Mouse (Mus musculus): ENCODE results near the gene Xpo6. TPM values are rescaled to one million over a fixed set of nuclear protein-coding genes. Genes with fewer than 3 reads are reported as not detected.

Gene Xpo6
- total RNA-seq (2015), result 128 and 140 TPM in 2 replicates
- 58.6 and 65.2 TPM in 2 replicates for total RNA-seq (2017)

GRCm38 (mm10) chr7:126200178-126200996 lies at the start of gene Xpo6:
Gene Xpo6 (minus strand): TSS chr7:126200501.
- peak; percentile 98 for ATAC-seq (ENCODE audit: poor library complexity, severe bottlenecking)

- no peak for ATAC-seq (ENCODE audit: poor library complexity, severe bottlenecking)
Measured at GRCm38 (mm10) chr7:126249986-126250385, 49.7 kb upstream of the Xpo6 start.

DNA sequence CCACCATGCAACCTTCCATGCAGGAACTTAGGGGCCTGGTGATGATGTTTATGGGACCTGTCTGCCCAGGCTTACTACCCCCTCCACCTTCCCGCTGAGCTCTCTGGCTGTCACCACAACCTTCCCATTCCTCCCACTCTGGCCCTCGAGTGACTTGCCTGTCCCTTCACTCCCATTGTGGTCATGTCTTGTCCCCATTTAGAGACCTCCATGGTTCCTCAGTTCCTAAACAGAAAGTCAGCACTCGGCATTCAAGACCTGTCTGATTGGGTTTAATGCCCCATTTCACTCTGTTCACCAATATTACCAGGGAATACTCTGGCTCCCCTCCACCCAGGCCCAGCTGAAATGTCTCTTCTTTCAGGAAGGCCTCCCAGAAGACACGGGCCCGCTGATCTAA lies 48.8 kb upstream of the Xpo6 start:
- no peak for ATAC-seq (ENCODE audit: poor library complexity, severe bottlenecking)

GRCm38 (mm10) chr7:126248641-126249141 lies 48.4 kb upstream of the Xpo6 start:
- no peak for ATAC-seq (ENCODE audit: poor library complexity, severe bottlenecking)

- no peak for ATAC-seq (ENCODE audit: poor library complexity, severe bottlenecking)
Measured at GRCm38 (mm10) chr7:126248088-126248487, 47.8 kb upstream of the Xpo6 start.

DNA sequence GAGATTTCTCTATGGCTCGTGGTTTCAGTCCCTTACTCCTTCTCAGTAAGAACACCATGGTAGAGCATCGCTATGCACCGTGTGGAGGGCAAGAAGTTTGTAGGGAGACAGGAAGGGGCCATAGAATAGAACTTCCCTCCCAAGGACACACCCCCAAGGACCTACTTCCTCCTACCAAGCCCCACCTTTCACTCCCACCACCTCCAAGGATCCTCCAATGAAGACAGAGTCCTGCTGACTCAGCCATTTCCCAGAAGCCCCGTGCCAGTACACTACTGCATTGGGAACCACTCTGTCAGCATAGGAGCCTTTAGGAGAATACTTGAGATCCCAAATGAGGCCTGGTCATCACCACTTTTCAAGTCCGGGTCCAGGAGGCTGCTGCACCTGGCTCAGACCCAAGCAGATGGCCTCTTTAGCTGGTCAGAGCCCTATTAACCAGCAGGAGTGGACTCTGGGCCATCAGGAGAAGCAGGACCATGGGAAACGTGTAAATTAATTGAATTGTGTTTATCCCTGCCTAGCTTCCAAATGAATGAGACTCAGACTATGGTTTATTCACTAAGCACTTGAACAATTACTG lies 44.0 kb upstream of the Xpo6 start:
- ATAC-seq (ENCODE audit: poor library complexity, severe bottlenecking), result peak; percentile 68

- ATAC-seq (ENCODE audit: poor library complexity, severe bottlenecking), result no peak
Measured at GRCm38 (mm10) chr7:126240814-126241360, 40.6 kb upstream of the Xpo6 start.

DNA sequence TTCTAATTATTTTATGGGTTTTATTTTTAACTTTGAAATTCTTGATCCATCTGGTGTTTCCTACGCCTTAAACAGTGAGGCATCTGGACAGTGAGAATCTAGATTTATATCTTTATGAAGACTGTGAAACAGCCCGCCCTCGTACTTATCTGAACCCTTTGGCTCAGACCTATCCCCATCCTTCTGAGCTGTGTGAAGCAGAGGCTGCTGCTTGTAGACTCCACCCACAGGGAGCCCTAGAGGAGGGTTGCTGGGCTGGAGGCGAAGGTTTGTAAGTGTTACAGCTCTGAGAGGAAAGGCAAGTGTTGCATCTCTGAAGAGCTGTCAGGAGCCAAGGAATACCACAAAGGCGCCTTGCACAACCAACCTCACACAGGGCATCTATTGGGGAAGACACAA lies 36.5 kb upstream of the Xpo6 start:
- peak; percentile 31; the same call in 1 of the 2 replicates for ATAC-seq (ENCODE audit: poor library complexity, severe bottlenecking)

- ATAC-seq (ENCODE audit: poor library complexity, severe bottlenecking), result peak; percentile 84
Measured at GRCm38 (mm10) chr7:126236083-126236793, 35.9 kb upstream of the Xpo6 start.

GRCm38 (mm10) chr7:126234611-126235010 lies 34.3 kb upstream of the Xpo6 start:
- no peak for ATAC-seq (ENCODE audit: poor library complexity, severe bottlenecking)

DNA sequence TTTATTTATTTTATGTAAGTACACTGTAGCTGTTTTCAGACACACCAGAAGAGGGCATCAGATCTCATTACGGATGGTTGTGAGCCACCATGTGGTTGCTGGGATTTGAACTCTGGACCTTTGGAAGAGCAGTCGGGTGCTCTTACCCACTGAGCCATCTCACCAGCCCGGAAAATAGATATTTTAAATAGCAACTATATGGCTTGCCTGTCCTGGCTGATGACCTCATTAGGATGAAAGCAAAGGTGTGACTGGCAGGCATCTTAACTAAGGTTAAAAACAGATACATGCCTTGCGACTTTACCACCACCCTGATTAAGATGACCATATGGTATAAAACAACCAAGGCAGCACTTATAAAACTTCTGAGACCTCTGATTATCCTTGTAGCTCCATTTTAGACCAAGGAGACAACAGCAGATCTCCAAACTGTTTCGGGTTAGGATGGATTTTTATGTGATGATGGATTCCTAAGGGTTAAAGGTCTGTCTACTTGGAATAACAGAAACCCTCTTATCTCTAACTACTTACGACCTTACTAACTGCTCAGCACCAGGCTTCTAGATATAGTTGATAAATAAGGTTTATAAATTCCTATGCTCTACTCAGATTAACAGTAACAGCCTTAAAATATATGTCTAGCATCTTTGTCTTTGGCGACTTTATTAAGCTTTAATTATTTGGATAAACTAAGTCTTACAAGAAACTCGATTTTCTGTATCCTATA lies 32.2 kb upstream of the Xpo6 start:
- no peak for ATAC-seq (ENCODE audit: poor library complexity, severe bottlenecking)

DNA sequence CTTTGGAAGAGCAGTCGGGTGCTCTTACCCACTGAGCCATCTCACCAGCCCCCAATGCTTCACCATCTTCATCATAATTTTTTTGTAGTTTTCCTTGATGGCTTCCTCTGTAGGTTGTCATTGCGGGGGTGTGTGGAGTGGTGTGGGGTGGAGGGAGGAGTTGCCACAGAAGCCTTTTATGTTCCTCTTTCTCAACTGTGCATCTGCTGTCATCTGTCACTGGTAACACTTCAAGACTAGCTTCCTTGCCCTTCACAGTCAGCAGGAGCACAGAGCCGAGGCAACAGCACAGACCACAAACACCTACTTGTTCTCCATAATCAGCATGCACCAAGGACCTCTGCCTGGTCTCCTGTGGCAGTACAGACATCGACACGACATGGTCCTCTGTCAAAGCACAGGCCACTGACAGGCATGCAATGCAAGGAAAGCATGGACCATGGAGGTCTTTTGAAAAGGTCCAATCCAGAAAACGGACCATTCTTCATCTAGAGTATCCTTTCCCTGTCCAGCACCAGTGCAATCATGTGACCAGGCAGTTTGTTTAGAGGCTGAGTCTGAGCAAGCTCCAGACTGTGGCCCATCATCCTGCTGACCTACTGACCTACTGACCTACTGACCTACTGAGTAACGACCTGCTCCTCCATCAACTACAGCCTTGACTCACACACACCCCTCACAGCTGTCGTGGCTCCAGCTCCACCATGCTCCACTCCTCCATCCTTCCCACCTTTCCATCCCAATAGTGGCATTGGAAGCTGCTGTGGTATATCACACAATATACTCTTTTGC lies 30.3 kb upstream of the Xpo6 start:
- peak; percentile 100 for ATAC-seq (ENCODE audit: poor library complexity, severe bottlenecking)

- ATAC-seq (ENCODE audit: poor library complexity, severe bottlenecking), result no peak
Measured at GRCm38 (mm10) chr7:126226136-126226535, 25.8 kb upstream of the Xpo6 start.

DNA sequence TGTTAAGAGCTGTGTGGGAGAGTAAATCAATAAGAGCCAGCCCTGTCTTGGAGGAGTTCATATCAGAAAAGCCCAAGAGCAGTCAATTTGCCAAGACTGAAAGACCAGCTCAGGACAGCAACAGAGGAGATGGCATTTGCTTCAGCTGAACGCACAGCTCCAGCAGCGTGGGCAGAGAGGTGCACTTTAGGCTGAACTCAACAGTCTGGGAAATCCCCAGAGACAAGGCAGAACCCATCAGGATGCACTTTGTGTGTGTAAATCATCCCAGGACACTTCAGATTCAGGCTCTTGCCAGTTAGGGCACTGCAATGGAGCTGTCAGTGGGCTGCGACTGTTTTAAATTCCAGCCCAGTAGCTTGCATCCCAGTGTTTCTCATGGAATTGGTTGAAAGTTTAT lies 22.5 kb upstream of the Xpo6 start:
- ATAC-seq (ENCODE audit: poor library complexity, severe bottlenecking), result no peak

DNA sequence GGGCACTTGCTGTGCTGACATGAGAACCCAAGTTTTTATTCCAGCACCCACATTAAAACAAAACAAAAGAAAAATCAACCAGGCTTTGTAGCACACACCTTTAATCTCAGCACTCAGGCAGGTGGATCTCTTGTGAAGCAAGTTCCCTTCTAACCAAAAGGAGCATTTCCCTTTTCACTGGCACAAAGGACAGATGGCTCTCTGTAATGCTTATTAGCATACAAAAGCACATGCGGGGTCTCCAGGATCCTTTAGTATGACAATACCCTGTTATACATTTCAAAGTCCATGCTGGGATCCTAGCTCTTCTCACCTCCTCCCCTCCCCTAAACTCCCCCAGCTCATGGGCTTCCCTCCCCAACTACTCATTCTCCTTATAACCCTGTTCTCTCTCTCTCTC lies 20.3 kb upstream of the Xpo6 start:
- ATAC-seq (ENCODE audit: poor library complexity, severe bottlenecking), result no peak

DNA sequence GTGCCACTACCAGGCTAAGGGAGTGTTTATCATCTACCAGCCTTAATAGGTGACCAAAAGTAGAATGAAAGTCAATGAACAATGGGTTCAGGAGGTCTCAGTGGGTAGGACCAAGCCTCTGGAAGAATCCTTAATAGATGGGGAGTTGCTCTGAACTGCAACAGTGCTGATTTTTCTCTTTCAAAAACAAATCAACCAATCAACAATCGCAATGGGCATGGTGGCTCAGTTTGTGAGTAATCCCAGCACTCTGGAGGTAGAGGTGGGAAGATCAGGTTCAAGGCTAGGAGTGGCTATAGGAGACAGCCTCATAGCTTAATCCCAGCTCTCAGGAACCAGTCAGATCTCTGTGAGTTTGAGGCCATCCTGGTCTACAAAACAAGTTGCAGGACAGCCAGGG lies 18.0 kb upstream of the Xpo6 start:
- no peak for ATAC-seq (ENCODE audit: poor library complexity, severe bottlenecking)

DNA sequence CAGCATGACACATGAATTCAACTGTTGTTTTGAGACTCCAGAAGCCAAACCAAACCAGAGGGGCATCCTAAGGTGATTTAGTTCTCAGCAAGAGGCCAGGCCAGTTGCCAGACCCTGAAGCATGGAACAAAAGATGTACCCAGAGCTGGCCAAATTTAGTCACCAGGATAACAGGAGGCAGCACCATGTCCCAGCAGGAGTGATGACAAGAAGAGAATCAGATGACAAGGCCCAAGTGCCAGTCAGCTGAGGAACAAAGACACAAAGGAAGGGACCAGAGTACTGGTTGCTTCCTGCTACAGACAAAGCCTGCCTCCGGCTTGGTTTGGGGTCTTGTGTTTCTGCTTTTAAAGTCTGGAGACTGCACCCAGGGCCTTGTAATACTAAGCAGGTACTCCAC lies 16.6 kb upstream of the Xpo6 start:
- ATAC-seq (ENCODE audit: poor library complexity, severe bottlenecking), result no peak

- peak; percentile 81 for ATAC-seq (ENCODE audit: poor library complexity, severe bottlenecking)
Measured at GRCm38 (mm10) chr7:126210856-126211255, 10.6 kb upstream of the Xpo6 start.

GRCm38 (mm10) chr7:126200997-126201345 lies 670 bp upstream of the Xpo6 start:
- ATAC-seq (ENCODE audit: poor library complexity, severe bottlenecking), result no peak

DNA sequence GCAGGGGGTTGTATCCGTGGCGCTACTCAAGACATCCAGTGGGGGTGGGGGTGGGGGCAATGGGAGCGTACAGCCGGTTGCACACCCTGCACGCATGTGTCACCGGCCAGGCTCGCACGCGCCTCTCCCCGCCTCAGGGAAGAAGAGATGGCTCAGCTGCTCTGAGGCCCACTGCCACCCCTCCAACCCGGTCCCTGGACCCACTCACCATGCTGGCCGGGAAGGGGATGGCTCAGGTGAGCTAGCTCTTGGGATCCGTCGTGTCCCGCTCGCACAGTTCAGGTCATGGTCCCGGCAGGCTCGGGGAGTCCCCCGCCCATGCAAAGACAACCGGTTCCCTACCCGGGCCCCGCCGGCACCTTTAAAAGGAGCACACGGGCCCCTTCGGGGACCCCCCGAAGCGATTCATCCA lies 604 bp downstream of the Xpo6 start:
- peak; percentile 48 for ATAC-seq (ENCODE audit: poor library complexity, severe bottlenecking)

Measured in megakaryocyte, adult 5-6 weeks (primary cell).